22 mouse cellular contexts compared by ENCODE assay signal in the genomic region with DNA sequence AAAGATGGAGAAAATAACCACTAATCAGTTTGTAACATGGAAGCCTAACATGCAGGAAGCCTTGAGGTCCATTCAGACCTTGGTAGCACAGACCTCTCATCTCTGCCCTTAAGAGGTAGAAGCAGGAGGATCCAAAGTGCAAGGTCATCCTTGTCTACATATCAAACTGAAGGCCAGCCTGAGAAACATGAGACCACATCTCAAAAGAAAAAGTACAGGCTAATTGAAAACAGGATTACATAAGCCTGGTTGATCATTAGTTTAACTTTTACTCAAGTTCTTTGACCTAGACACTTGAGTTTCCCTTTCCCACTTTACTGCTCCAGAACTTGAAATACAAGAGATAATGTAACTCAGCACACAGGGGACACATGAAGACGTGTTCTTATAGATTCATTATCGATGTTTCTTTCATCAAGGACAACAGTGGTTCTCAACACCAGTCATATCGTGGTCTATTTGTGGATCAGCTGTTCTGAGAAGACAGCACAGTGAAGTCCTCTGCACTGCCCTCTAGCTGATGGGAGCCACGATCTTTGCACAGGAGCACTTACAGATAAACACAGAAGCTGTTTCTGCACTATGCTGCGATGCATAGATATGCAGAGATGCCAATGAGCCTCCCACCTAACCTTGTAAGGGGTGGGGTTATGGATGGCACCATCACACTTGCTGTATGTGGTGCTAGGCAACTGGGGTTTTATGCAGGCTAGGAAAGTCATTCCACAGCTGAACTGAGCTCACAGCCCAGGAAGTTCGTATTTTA.
DNase-seq lines count a peak whose midpoint lies in the region; ATAC-seq and TF ChIP-seq lines count a peak whose summit lies in the region.
"Had no signal": no experiment of that assay in that cellular context is flagged by ENCODE, and none has a peak within 500 bp of the region (broad histone marks: within the 10 kb centered on the region; RNA-seq: fewer than 3 reads in every experiment).

No protein-coding gene starts in this region.

- 81% methylated on average over 6 of the region's 6 CpGs for WGBS in kidney, postnatal 0 days
- WGBS in kidney, embryonic 15.5 days = 82% methylated on average over 6 of the region's 6 CpGs

- no peaks in the 10 kb centered on the region for H3K36me3 ChIP-seq in kidney, postnatal 0 days (ENCODE audit: insufficient read depth, low read length)
- H3K36me3 ChIP-seq in kidney, embryonic 15.5 days = no peaks in the 10 kb centered on the region
- no peaks in the 10 kb centered on the region for H3K36me3 ChIP-seq in CH12.LX (replicated peaks in 1 of 2; ENCODE audit: control insufficient read depth in 1 of 2, insufficient read depth in 1 of 2, low read length in 1 of 2)
- H3K36me3 ChIP-seq: heart, embryonic 15.5 days; hindbrain, embryonic 13.5 days; limb, embryonic 13.5 days; neural tube, embryonic 12.5 days had no signal

- H3K4me2 ChIP-seq in kidney, postnatal 0 days (ENCODE audit: low read length) = no peak overlapping the region
- H3K4me2 ChIP-seq in kidney, embryonic 15.5 days = no peak overlapping the region
- peak overlapping the region; percentile 40; the same call in 1 of the 2 replicates for H3K4me2 ChIP-seq in CH12.LX (ENCODE audit: insufficient read depth, low read depth, poor library complexity, severe bottlenecking)
- H3K4me2 ChIP-seq: forebrain, embryonic 13.5 days; heart, embryonic 15.5 days; hindbrain, embryonic 13.5 days; limb, embryonic 13.5 days; neural tube, embryonic 12.5 days had no signal

- no peaks in the 10 kb centered on the region for H3K4me1 ChIP-seq in kidney, postnatal 0 days (replicated peaks; ENCODE audit: insufficient read depth, low read length)
- H3K4me1 ChIP-seq in kidney, embryonic 15.5 days = no peaks in the 10 kb centered on the region
- peaks cover 5 to 30% of the 10 kb centered on the region in 2 experiments; a peak in 3 of 4 replicates for H3K4me1 ChIP-seq in CH12.LX (ENCODE audit: control insufficient read depth in 1 of 2, insufficient read depth in 2 of 2)
- H3K4me1 ChIP-seq: forebrain, embryonic 13.5 days; heart, embryonic 15.5 days; hindbrain, embryonic 13.5 days; limb, embryonic 13.5 days; megakaryocyte, embryonic 14.5 days; neural tube, embryonic 12.5 days had no signal

- DNase-seq in kidney, postnatal 0 days (ENCODE audit: low spot score) = no peak
- DNase-seq in CH12.LX (ENCODE audit: extremely low read depth) = peak; percentile 21
- peak; percentile 1 for DNase-seq in c-Kit-positive CD71-positive TER-119-positive erythroid progenitor cells, embryonic 14.5 days (ENCODE audit: low spot score)
- DNase-seq in lung, postnatal 10 days = no peak
- no peak for DNase-seq in natural killer cell, adult 2 months (ENCODE audit: low spot score in 2 of 2)
- DNase-seq: adrenal gland, postnatal 14 days; cerebellum, adult 9-10 months; heart, postnatal 36 days; kidney, postnatal 14 days; layer of hippocampus, postnatal 36 days; lung, adult 18-20 months; lung, postnatal 14 days; midbrain, embryonic 14.5 days; right cerebral cortex, postnatal 4 days had no signal

- no peak; the same call in none of the 2 replicates for TF ChIP-seq RAD21 in CH12.LX (IDR thresholded peaks at IDR 0.05; ENCODE audit: low read depth, low read length)

- TF ChIP-seq POLR2A in CH12.LX (IDR thresholded peaks at IDR 0.05; ENCODE audit: low read depth, low read length) = no peak

- no peak overlapping the region for H3K27ac ChIP-seq in kidney, postnatal 0 days
- H3K27ac ChIP-seq in kidney, embryonic 15.5 days = no peak overlapping the region
- no peak overlapping the region for H3K27ac ChIP-seq in CH12.LX (ENCODE audit: insufficient read depth, low read depth)
- H3K27ac ChIP-seq: forebrain, embryonic 13.5 days; heart, embryonic 15.5 days; hindbrain, embryonic 13.5 days; limb, embryonic 13.5 days; neural tube, embryonic 12.5 days had no signal

- no peaks in the 10 kb centered on the region for H3K9me3 ChIP-seq in kidney, postnatal 0 days (replicated peaks; ENCODE audit: low read length)
- H3K9me3 ChIP-seq in kidney, embryonic 15.5 days (replicated peaks) = no peaks in the 10 kb centered on the region
- no peaks in the 10 kb centered on the region for H3K9me3 ChIP-seq in CH12.LX (replicated peaks; ENCODE audit: low read length)
- H3K9me3 ChIP-seq: forebrain, embryonic 13.5 days; heart, embryonic 15.5 days; hindbrain, embryonic 13.5 days; limb, embryonic 13.5 days; megakaryocyte, embryonic 14.5 days; neural tube, embryonic 12.5 days had no signal

- ATAC-seq in kidney, postnatal 0 days (replicated peaks; ENCODE audit: low FRiP score, low read depth) = no peak
- ATAC-seq in kidney, embryonic 15.5 days (replicated peaks; ENCODE audit: low FRiP score) = no peak
- peak; percentile 89 for ATAC-seq in megakaryocyte-erythroid progenitor cell, adult 5-6 weeks (replicated peaks; ENCODE audit: low FRiP score, low TSS enrichment, poor library complexity, severe bottlenecking)
- ATAC-seq: forebrain, embryonic 13.5 days had no signal

- in situ Hi-C loops in CH12.LX (cut with MboI; ENCODE audit: low pct_ligation_motif_present, low pct_unique_long_range_greater_than_20kb, low sequenced_read_pairs) = no loop called here

- TF ChIP-seq CTCF in kidney, postnatal 0 days (IDR thresholded peaks at IDR 0.05; ENCODE audit: low read depth) = peak; percentile 4; the same call in 1 of the 2 replicates
- TF ChIP-seq CTCF in CH12.LX (conservative IDR thresholded peaks at IDR 0.05 in 1 of 2, IDR thresholded peaks at IDR 0.05 in 1 of 2; ENCODE audit: low read depth in 2 of 2, low read length in 2 of 2) = peak in 1 of 2 experiments; percentile 54; a peak in 2 of 4 replicates

- no peak overlapping the region for H3K9ac ChIP-seq in kidney, postnatal 0 days (ENCODE audit: low read depth, low read length)
- no peak overlapping the region for H3K9ac ChIP-seq in kidney, embryonic 15.5 days
- H3K9ac ChIP-seq in CH12.LX (ENCODE audit: insufficient read depth, low read depth) = no peak overlapping the region; the same call in 1 of the 2 replicates
- H3K9ac ChIP-seq: forebrain, embryonic 13.5 days; heart, embryonic 15.5 days; hindbrain, embryonic 13.5 days; limb, embryonic 13.5 days; neural tube, embryonic 12.5 days had no signal

- H3K27me3 ChIP-seq in kidney, postnatal 0 days (ENCODE audit: insufficient read depth, low read length) = no peaks in the 10 kb centered on the region
- no peaks in the 10 kb centered on the region for H3K27me3 ChIP-seq in kidney, embryonic 15.5 days
- H3K27me3 ChIP-seq in CH12.LX (replicated peaks) = no peaks in the 10 kb centered on the region
- H3K27me3 ChIP-seq: forebrain, embryonic 13.5 days; heart, embryonic 15.5 days; hindbrain, embryonic 13.5 days; limb, embryonic 13.5 days; megakaryocyte, embryonic 14.5 days; neural tube, embryonic 12.5 days had no signal

- no peak for TF ChIP-seq EP300 in CH12.LX (IDR thresholded peaks at IDR 0.05; ENCODE audit: low read length)

- no peak overlapping the region for H3K4me3 ChIP-seq in kidney, postnatal 0 days (replicated peaks; ENCODE audit: low read depth, low read length)
- H3K4me3 ChIP-seq in kidney, embryonic 15.5 days (replicated peaks) = no peak overlapping the region
- H3K4me3 ChIP-seq in CH12.LX (replicated peaks in 1 of 3; ENCODE audit: low read depth in 2 of 3, low read length in 2 of 3, poor library complexity in 1 of 3) = no peak overlapping the region
- H3K4me3 ChIP-seq: forebrain, embryonic 13.5 days; heart, embryonic 15.5 days; hindbrain, embryonic 13.5 days; limb, embryonic 13.5 days; megakaryocyte, embryonic 14.5 days; neural tube, embryonic 12.5 days had no signal

- H3K79me2 ChIP-seq in CH12.LX (replicated peaks; ENCODE audit: control insufficient read depth, extremely low read depth, insufficient read depth, poor library complexity, severe bottlenecking) = no peaks in the 10 kb centered on the region

- dilution Hi-C loops in CH12.LX (cut with MboI; ENCODE audit: extremely low pct_ligation_motif_present, extremely low pct_unique_long_range_greater_than_20kb, low sequenced_read_pairs) = no loop called here

TF ChIP-seq in CH12.LX, 34 proteins besides CTCF, POLR2A, EP300 and RAD21:
- TF ChIP-seq GABPA (IDR thresholded peaks at IDR 0.05; ENCODE audit: insufficient replicate concordance, low read depth, low read length) (no peak), SMC3 (IDR thresholded peaks at IDR 0.05; ENCODE audit: low read depth, low read length) (peak; percentile 7; the same call in 1 of the 2 replicates), E2F4 (IDR thresholded peaks at IDR 0.05; ENCODE audit: insufficient replicate concordance, low read depth, low read length) (no peak), ZMIZ1 (IDR thresholded peaks at IDR 0.05; ENCODE audit: low read depth, low read length) (no peak)
TF ChIP-seq in CH12.LX: peak in this region for 1.

Comparison
In these comparisons a context has a peak if more than half of its experiments do, and no peak if none do; other contexts are left out.
1. DNase-seq: peak in CH12.LX (single experiment) and c-Kit-positive CD71-positive TER-119-positive erythroid progenitor cells, embryonic 14.5 days (single experiment); none in kidney, postnatal 0 days (single experiment), lung, postnatal 10 days (single experiment) and natural killer cell, adult 2 months (0 of 2).